Mouse (Mus musculus) B cell, adult 62 days (primary cell): ENCODE measurements around the gene Prss1. TPM values are rescaled to one million over a fixed set of nuclear protein-coding genes. Genes with fewer than 3 reads are reported as not detected.

Experiments used
- total RNA-seq: library from RNA; stranded (reverse); gene quantifications from 4 replicates; pipeline ENCODE4 v1.2.4, GENCODE M21; 2023

Gene Prss1
- total RNA-seq = not detected in 4 replicates

DNA sequence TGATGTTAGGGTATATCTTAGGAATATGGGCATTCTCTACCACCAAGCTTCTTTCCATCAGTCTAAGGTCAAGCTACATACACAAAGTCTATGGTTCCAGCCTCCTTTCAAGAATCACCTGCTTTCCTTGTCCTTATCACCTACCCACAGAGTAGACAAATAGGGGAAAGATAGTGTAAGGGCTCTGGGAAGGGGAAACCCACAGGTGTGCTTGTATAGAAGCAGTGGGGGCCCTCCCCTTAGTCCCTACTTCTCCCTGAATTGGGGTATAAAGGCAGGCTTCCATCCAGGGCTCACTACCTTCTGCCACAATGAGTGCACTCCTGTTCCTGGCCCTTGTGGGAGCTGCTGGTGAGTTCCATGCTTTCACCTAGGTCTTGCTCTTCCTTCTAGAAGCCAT lies at the start of gene Prss1:
Gene Prss1 (plus strand): TSS at position 301 of the 400 bp plus-strand sequence.

DNA sequence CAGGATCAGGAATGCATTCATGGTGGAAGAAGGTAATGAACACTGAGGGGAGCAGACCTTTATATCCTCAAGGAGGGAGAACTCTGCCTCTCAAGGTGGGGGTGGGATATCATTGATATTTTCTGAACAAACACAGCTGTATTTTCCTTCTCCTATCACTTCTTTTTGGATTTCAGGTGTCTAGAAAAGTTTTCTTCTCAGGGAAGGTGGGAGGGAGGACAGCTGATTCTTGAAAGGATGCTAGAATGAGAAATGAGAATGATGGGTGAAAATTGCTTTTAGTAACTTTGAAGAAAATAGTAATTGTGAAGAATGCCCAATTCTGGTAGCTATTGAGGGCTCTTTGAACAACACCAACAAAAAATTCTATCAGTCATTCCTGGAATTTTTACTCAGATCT lies 12.7 kb upstream of the Prss1 start, which contains the start of gene Gm10334:
Gene Gm10334 (minus strand): TSS at position 101 of the 400 bp plus-strand sequence.

Other genes starting within 250 kb of the Prss1 start
- 1.0 TPM in 1 of 4 replicates, not detected in the others for gene Try4, start 156.7 kb upstream of the Prss1 start, total RNA-seq
- gene Try5, start 142.1 kb upstream of the Prss1 start, total RNA-seq = not detected in 4 replicates
- not detected in 4 replicates for gene Try10, start 104.8 kb upstream of the Prss1 start, total RNA-seq
- gene Prss3, start 81.3 kb upstream of the Prss1 start, total RNA-seq = not detected in 4 replicates
- not detected in 4 replicates for gene Gm5771, start 66.6 kb upstream of the Prss1 start, total RNA-seq
- gene Gm10334, start 12.8 kb upstream of the Prss1 start, total RNA-seq = not detected in 4 replicates
- gene Prss2, start 62.9 kb downstream of the Prss1 start, total RNA-seq = not detected in 4 replicates
- gene Ephb6, start 146.6 kb downstream of the Prss1 start, total RNA-seq = 0.38 to 2.8 TPM (median 1.9 TPM) in 4 replicates
- not detected in 4 replicates for gene Trpv6, start 177.5 kb downstream of the Prss1 start, total RNA-seq
- gene Trpv5, start 221.8 kb downstream of the Prss1 start, total RNA-seq = not detected in 4 replicates
- gene Llcfc1, start 225.5 kb downstream of the Prss1 start, total RNA-seq = not detected in 4 replicates
- not detected in 4 replicates for gene Kel, start 245.4 kb downstream of the Prss1 start, total RNA-seq